Mouse (Mus musculus) liver, embryonic 15.5 days (tissue): ENCODE data around the gene Ptpdc1. TPM values are rescaled to one million over a fixed set of nuclear protein-coding genes. Genes with fewer than 3 reads are reported as not detected.

Experiments
- ATAC-seq: fragments of 200-750 bp; cut with Nextera tagmentation; 2 replicates; pipeline ENCODE4 v1.8.0; 2017; ENCODE audit warnings: moderate number of reproducible peaks, mild to moderate bottlenecking, moderate library complexity; ENCODE audit not compliant: insufficient read depth
- H3K27ac ChIP-seq: fragments of 300-500 bp; sonication (generic); replicated peaks from 2 replicates; pipeline ENCODE4 v1.5.1; 2015; ENCODE audit warnings: mild to moderate bottlenecking, inconsistent platforms
- H3K27me3 ChIP-seq: fragments of 300-500 bp; sonication (generic); 2 replicates; pipeline ENCODE4 v1.6.1; 2015; ENCODE audit warnings: mild to moderate bottlenecking, inconsistent platforms
- H3K36me3 ChIP-seq: fragments of 300-500 bp; sonication (generic); replicated peaks from 2 replicates; pipeline ENCODE4 v1.6.1; 2015; ENCODE audit warnings: moderate library complexity, mild to moderate bottlenecking, inconsistent platforms
- H3K4me1 ChIP-seq: fragments of 300-500 bp; sonication (generic); replicated peaks from 2 replicates; pipeline ENCODE4 v1.6.1; 2015; ENCODE audit warnings: inconsistent platforms
- H3K4me2 ChIP-seq: fragments of 300-500 bp; sonication (generic); 2 replicates; pipeline ENCODE4 v1.6.1; 2015; ENCODE audit warnings: moderate library complexity, mild to moderate bottlenecking, inconsistent platforms
- H3K4me3 ChIP-seq: fragments of 300-500 bp; sonication (generic); replicated peaks from 2 replicates; pipeline ENCODE4 v1.5.1; 2015; ENCODE audit warnings: mild to moderate bottlenecking, inconsistent platforms
- H3K9ac ChIP-seq: fragments of 300-500 bp; sonication (generic); 2 replicates; pipeline ENCODE4 v1.6.1; 2015; ENCODE audit warnings: moderate library complexity, mild to moderate bottlenecking, inconsistent platforms
- H3K9me3 ChIP-seq: fragments of 300-500 bp; sonication (generic); replicated peaks from 2 replicates; pipeline ENCODE4 v1.6.1; 2016; ENCODE audit warnings: inconsistent platforms
- WGBS: fragments of 180-500 bp; shearing (Covaris S2); methylation state at CpG from one replicate; pipeline ENCODE4 v1.1.7; 2015; ENCODE audit warnings: mixed read lengths; ENCODE audit not compliant: insufficient replicate concordance; 5-methylcytosine and 5-hydroxymethylcytosine counted together
- polyA plus RNA-seq: library from polyadenylated mRNA; unstranded; fragments of >200 nt; fragmentation: Nextera tagmentation; extraction: Ambion mirVana; gene quantifications from 2 replicates; pipeline ENCODE4 v1.2.1, GENCODE M21; 2015

Gene Ptpdc1
- polyA plus RNA-seq, 1 experiment from 2014 or later = 0.40 TPM

- Histone ChIP-seq H3K27me3 (no peaks in the 10 kb centered on the region), H3K4me1 (peaks cover 33% of the 10 kb centered on the region), H3K4me2 (peak overlapping the region; percentile 77), H3K9me3 (no peaks in the 10 kb centered on the region), H3K9ac (peak overlapping the region; percentile 99), H3K4me3 (peak overlapping the region; percentile 99), H3K36me3 (0 out of 2 replicates have a peak, but pooled peaks cover 3% of the 10 kb centered on the region), H3K27ac (peak overlapping the region; percentile 99)
- under 1% methylated on average over 66 of the region's 72 CpGs for WGBS
- peak; percentile 77 for ATAC-seq
These were observed 79.8 kb downstream of the Ptpdc1 start for GRCm38 (mm10) chr13:48545476-48546281.

- Histone ChIP-seq H3K9me3 (no peaks in the 10 kb centered on the region), H3K4me1 (peaks cover 38% of the 10 kb centered on the region), H3K4me2 (peak overlapping the region; percentile 77), H3K36me3 (0 out of 2 replicates have a peak, but pooled peaks cover 3% of the 10 kb centered on the region), H3K27ac (peak overlapping the region; percentile 99), H3K27me3 (no peaks in the 10 kb centered on the region), H3K4me3 (peak overlapping the region; percentile 99), H3K9ac (peak overlapping the region; percentile 99)
- ATAC-seq = no peak
- 16% methylated on average over 4 of the region's 4 CpGs for WGBS
These were observed 80.6 kb downstream of the Ptpdc1 start for GRCm38 (mm10) chr13:48544867-48545266.

- Histone ChIP-seq H3K9ac (peak overlapping the region; percentile 46), H3K9me3 (no peaks in the 10 kb centered on the region), H3K27me3 (no peaks in the 10 kb centered on the region), H3K4me2 (peak overlapping the region; percentile 77), H3K36me3 (0 out of 2 replicates have a peak, but pooled peaks cover 3% of the 10 kb centered on the region), H3K4me3 (peak overlapping the region; percentile 99), H3K27ac (peak overlapping the region; percentile 24; the same call in 1 of the 2 replicates), H3K4me1 (peaks cover 38% of the 10 kb centered on the region)
- no peak for ATAC-seq
These were observed 81.1 kb downstream of the Ptpdc1 start for GRCm38 (mm10) chr13:48544391-48544790.

- H3K27ac ChIP-seq = no peak overlapping the region; the same call in 1 of the 2 replicates
- no peak overlapping the region for H3K4me3 ChIP-seq
- H3K9me3 ChIP-seq = no peaks in the 10 kb centered on the region
- no peak overlapping the region; the same call in 1 of the 2 replicates for H3K4me2 ChIP-seq
- H3K9ac ChIP-seq = no peak overlapping the region
- no peak for ATAC-seq
- H3K36me3 ChIP-seq = peaks cover 23% of the 10 kb centered on the region
- 13% methylated on average over 1 of the region's 1 CpGs for WGBS
- H3K4me1 ChIP-seq = peaks cover 31% of the 10 kb centered on the region
- H3K27me3 ChIP-seq = no peaks in the 10 kb centered on the region
These were observed 85.0 kb downstream of the Ptpdc1 start for GRCm38 (mm10) chr13:48540488-48540887.

GRCm38 (mm10) chr13:48533441-48533840, 92.0 kb downstream of the Ptpdc1 start:
- Histone ChIP-seq H3K27ac (no peak overlapping the region), H3K4me2 (no peak overlapping the region), H3K9ac (no peak overlapping the region), H3K27me3 (no peaks in the 10 kb centered on the region), H3K4me3 (no peak overlapping the region), H3K9me3 (no peaks in the 10 kb centered on the region), H3K36me3 (peaks cover 34% of the 10 kb centered on the region), H3K4me1 (0 out of 2 replicates have a peak, but pooled peaks cover 2% of the 10 kb centered on the region)
- no peak for ATAC-seq
- 73% methylated on average over 5 of the region's 5 CpGs for WGBS

GRCm38 (mm10) chr13:48531448-48531847, 94.0 kb downstream of the Ptpdc1 start:
- Histone ChIP-seq H3K36me3 (peaks cover 20% of the 10 kb centered on the region), H3K4me1 (0 out of 2 replicates have a peak, but pooled peaks cover 2% of the 10 kb centered on the region), H3K4me2 (no peak overlapping the region), H3K9me3 (no peaks in the 10 kb centered on the region), H3K27me3 (no peaks in the 10 kb centered on the region), H3K27ac (no peak overlapping the region), H3K4me3 (no peak overlapping the region), H3K9ac (no peak overlapping the region)
- WGBS = 60% methylated on average over 2 of the region's 2 CpGs
- ATAC-seq = no peak

GRCm38 (mm10) chr13:48530685-48531084, 94.8 kb downstream of the Ptpdc1 start:
- H3K27me3 ChIP-seq = no peaks in the 10 kb centered on the region
- 52% methylated on average over 2 of the region's 2 CpGs for WGBS
- H3K4me3 ChIP-seq = no peak overlapping the region
- H3K4me2 ChIP-seq = no peak overlapping the region
- H3K27ac ChIP-seq = no peak overlapping the region
- H3K36me3 ChIP-seq = peaks cover 15% of the 10 kb centered on the region
- H3K9me3 ChIP-seq = no peaks in the 10 kb centered on the region
- 0 out of 2 replicates have a peak, but pooled peaks cover 2% of the 10 kb centered on the region for H3K4me1 ChIP-seq
- ATAC-seq = no peak
- H3K9ac ChIP-seq = no peak overlapping the region

- Histone ChIP-seq H3K27ac (no peak overlapping the region), H3K9me3 (no peaks in the 10 kb centered on the region), H3K27me3 (no peaks in the 10 kb centered on the region), H3K36me3 (0 out of 2 replicates have a peak, but pooled peaks cover 6% of the 10 kb centered on the region), H3K4me2 (no peak overlapping the region), H3K9ac (no peak overlapping the region), H3K4me1 (no peaks in the 10 kb centered on the region), H3K4me3 (no peak overlapping the region)
- 29% methylated on average over 2 of the region's 2 CpGs for WGBS
- no peak for ATAC-seq
These were observed 96.4 kb downstream of the Ptpdc1 start for GRCm38 (mm10) chr13:48529028-48529427.

- Histone ChIP-seq H3K9me3 (no peaks in the 10 kb centered on the region), H3K9ac (no peak overlapping the region), H3K36me3 (0 out of 2 replicates have a peak, but pooled peaks cover 2% of the 10 kb centered on the region), H3K4me3 (no peak overlapping the region), H3K27ac (no peak overlapping the region), H3K27me3 (no peaks in the 10 kb centered on the region), H3K4me2 (no peak overlapping the region), H3K4me1 (no peaks in the 10 kb centered on the region)
- no peak for ATAC-seq
- WGBS = 46% methylated on average over 15 of the region's 15 CpGs
These were observed 97.2 kb downstream of the Ptpdc1 start for GRCm38 (mm10) chr13:48528123-48528871.
